Mouse (Mus musculus) MEL (cell line): Measurements from ENCODE around the gene Gss.
"Not testable (repeated sequence)": the region's sequence is repeated elsewhere in the genome, so short reads cannot be mapped to it uniquely, and the experiment has no call there.

ENCODE experiments used
- CHD1 ChIP-seq: IDR thresholded peaks from 2 replicates; pipeline ENCODE4 v1.6.1; 2012; ENCODE audit warnings: low read depth, mild to moderate bottlenecking, inconsistent platforms, low read length, improper control_type of control experiment
- CTCF ChIP-seq, 3 experiments: IDR thresholded peaks in 2 of 3; conservative IDR thresholded peaks in 1 of 3; 2 replicates each; pipeline ENCODE4 v1.5.1; 2011 to 2012; ENCODE audit warnings: low read length in 3 of 3, low read depth in 2 of 3, mild to moderate bottlenecking in 2 of 3, improper control_type of control experiment in 1 of 3, inconsistent platforms in 1 of 3, mixed read lengths in 1 of 3, moderate library complexity in 1 of 3; ENCODE audit not compliant: control insufficient read depth in 1 of 3, insufficient read depth in 1 of 3, poor library complexity in 1 of 3, severe bottlenecking in 1 of 3
- EP300 ChIP-seq, 2 experiments: IDR thresholded peaks; 2 replicates each; pipeline ENCODE4 v1.6.1; 2011; ENCODE audit warnings: improper control_type of control experiment in 2 of 2, low read length in 2 of 2, low read depth in 1 of 2, mild to moderate bottlenecking in 1 of 2
- GATA1 ChIP-seq: IDR thresholded peaks from 2 replicates; pipeline ENCODE4 v1.6.1; 2011; ENCODE audit warnings: low read depth, low read length, improper control_type of control experiment
- KAT2A ChIP-seq: conservative IDR thresholded peaks from 2 replicates; pipeline ENCODE4 v1.6.1; 2012; ENCODE audit warnings: low read depth, low read length, improper control_type of control experiment, inconsistent platforms
- MAFK ChIP-seq: IDR thresholded peaks from 2 replicates; pipeline ENCODE4 v1.6.1; 2011; ENCODE audit warnings: low read depth, mild to moderate bottlenecking, low read length, improper control_type of control experiment, borderline replicate concordance
- MAX ChIP-seq: IDR thresholded peaks from 2 replicates; pipeline ENCODE4 v1.6.1; 2011; ENCODE audit warnings: low read length, improper control_type of control experiment
- NRF1 ChIP-seq: IDR thresholded peaks from 2 replicates; pipeline ENCODE4 v1.6.1; 2014; ENCODE audit warnings: low read depth, mild to moderate bottlenecking, inconsistent platforms, low read length, improper control_type of control experiment, moderate library complexity; ENCODE audit not compliant: poor library complexity, insufficient read depth, severe bottlenecking
- POLR2A ChIP-seq, 2 experiments: IDR thresholded peaks; 2 replicates each; pipeline ENCODE4 v1.6.1; 2011 to 2012; ENCODE audit warnings: low read length in 2 of 2, mild to moderate bottlenecking in 2 of 2, control low read depth in 1 of 2, improper control_type of control experiment in 1 of 2, low read depth in 1 of 2, moderate library complexity in 1 of 2; ENCODE audit not compliant: control insufficient read depth in 1 of 2, insufficient read depth in 1 of 2, poor library complexity in 1 of 2
- SIN3A ChIP-seq: IDR thresholded peaks from 2 replicates; pipeline ENCODE4 v1.6.1; 2012; ENCODE audit warnings: low read length, improper control_type of control experiment, inconsistent platforms
- TAL1 ChIP-seq: IDR thresholded peaks from 2 replicates; pipeline ENCODE4 v1.6.1; 2012; ENCODE audit warnings: mild to moderate bottlenecking, inconsistent platforms, low read length, moderate library complexity, mixed read lengths
- USF1 ChIP-seq: IDR thresholded peaks from 2 replicates; pipeline ENCODE4 v1.6.1; 2014; ENCODE audit warnings: low read depth, mild to moderate bottlenecking, inconsistent platforms, low read length, improper control_type of control experiment, moderate library complexity
- USF2 ChIP-seq, 2 experiments: IDR thresholded peaks; 2 replicates each; pipeline ENCODE4 v1.6.1; 2011 to 2012; ENCODE audit warnings: improper control_type of control experiment in 2 of 2, low read length in 2 of 2, borderline replicate concordance in 1 of 2, inconsistent platforms in 1 of 2, low read depth in 1 of 2, mild to moderate bottlenecking in 1 of 2; ENCODE audit not compliant: insufficient read depth in 1 of 2
- ZKSCAN1 ChIP-seq: IDR thresholded peaks from 2 replicates; pipeline ENCODE4 v1.6.1; 2012; ENCODE audit warnings: low read depth, mild to moderate bottlenecking, inconsistent platforms, low read length, improper control_type of control experiment, moderate library complexity

GRCm38 (mm10) chr2:155605236-155605589 is 12.6 kb upstream of the Gss start:
- TF ChIP-seq USF1; CTCF (IDR thresholded peaks at IDR 0.05 in 2 of 3, conservative IDR thresholded peaks at IDR 0.05 in 1 of 3; ENCODE audit: control insufficient read depth in 1 of 3, insufficient read depth in 1 of 3, low read depth in 2 of 3, low read length in 3 of 3, poor library complexity in 1 of 3, severe bottlenecking in 1 of 3); KAT2A; NRF1; MAX; POLR2A (IDR thresholded peaks at IDR 0.05; ENCODE audit: control insufficient read depth in 1 of 2, insufficient read depth in 1 of 2, low read depth in 1 of 2, low read length in 2 of 2, poor library complexity in 1 of 2); MAFK; CHD1; EP300 (IDR thresholded peaks at IDR 0.05; ENCODE audit: low read depth in 1 of 2, low read length in 2 of 2); GATA1; USF2 (IDR thresholded peaks at IDR 0.05; ENCODE audit: borderline replicate concordance in 1 of 2, insufficient read depth in 1 of 2, low read depth in 1 of 2, low read length in 2 of 2); TAL1; ZKSCAN1: not testable (repeated sequence)
- peak; percentile 3; the same call in 1 of the 2 replicates for TF ChIP-seq SIN3A
